Mouse (Mus musculus): ENCODE measurements at regions not wholly inside any gene's neighbourhood (a gene's known extent, or its start where the extent isn't known, plus 50 kb on each side); places are given as distances from the start of the nearest gene placed in this dataset.
"Not testable (repeated sequence)": the region's sequence is repeated elsewhere in the genome, so short reads cannot be mapped to it uniquely, and the experiment has no call there.

- no peak for DNase-seq (ENCODE audit: extremely low read depth, low read depth, low spot score)
Measured at GRCm38 (mm10) chr9:14056410-14057172, 218.3 kb upstream of the Sesn3 start.

DNA sequence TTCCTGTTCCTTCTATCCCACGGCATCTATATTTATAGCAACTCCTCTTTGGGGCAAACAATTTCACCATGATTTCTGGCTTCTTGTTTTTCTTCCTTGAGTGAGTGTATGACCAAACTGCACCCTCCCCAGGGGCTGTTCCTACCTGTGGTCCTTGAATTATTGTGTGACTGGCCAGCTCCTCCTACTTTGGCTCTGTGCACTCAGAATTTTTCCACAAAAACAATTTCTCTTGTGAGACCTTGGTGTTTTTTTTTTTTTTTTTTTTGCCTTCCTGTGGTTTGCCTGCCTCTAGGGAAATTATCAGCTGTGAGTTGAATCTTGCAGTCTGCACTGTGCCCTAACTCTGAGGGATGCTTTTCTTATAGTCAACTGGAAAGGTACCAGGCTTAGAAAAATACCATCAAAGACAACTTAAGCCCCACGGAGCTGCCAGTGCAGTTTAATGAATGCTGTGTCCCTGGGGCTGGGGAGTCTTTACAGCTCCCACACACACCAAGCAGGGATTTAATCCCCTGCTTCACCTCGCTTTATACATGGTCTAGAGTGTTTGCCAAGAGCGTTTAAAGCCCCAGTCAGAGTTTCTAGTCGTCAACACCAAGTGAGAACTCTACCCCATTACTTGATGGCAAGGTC lies 216.2 kb upstream of the Sesn3 start:
- peak; percentile 75 for DNase-seq (ENCODE audit: extremely low read depth, low read depth, low spot score)

- peak; percentile 67 for DNase-seq (ENCODE audit: extremely low read depth, low read depth, low spot score)
Measured at GRCm38 (mm10) chr9:14059228-14059779, 215.6 kb upstream of the Sesn3 start.

GRCm38 (mm10) chr9:14060257-14060656 lies 214.6 kb upstream of the Sesn3 start:
- peak; percentile 78 for DNase-seq (ENCODE audit: extremely low read depth, low read depth, low spot score)

- DNase-seq (ENCODE audit: extremely low read depth, low read depth, low spot score) = no peak
Measured at GRCm38 (mm10) chr9:14061389-14061788, 213.5 kb upstream of the Sesn3 start.

GRCm38 (mm10) chr9:14061840-14062239 lies 213.0 kb upstream of the Sesn3 start:
- peak; percentile 59 for DNase-seq (ENCODE audit: extremely low read depth, low read depth, low spot score)

DNA sequence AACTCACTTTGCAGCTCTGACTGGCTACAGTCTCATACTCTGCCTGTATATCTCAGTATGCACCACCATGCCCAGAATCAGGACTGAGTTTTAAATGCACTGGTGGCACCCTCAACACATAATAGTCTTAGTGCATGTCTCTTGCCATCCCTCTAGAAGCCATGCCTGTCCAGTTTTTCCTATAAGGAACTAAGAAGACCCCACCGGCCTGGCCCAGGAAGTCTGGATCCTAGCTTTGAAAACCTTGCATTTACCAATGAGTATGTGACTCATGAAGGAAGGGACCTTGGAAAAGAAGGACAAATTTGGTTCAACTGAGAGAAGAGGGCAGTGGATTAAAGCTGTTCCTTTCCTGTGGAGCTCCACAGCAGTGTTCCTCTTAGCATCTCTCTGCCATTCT lies 212.2 kb upstream of the Sesn3 start:
- no peak for DNase-seq (ENCODE audit: extremely low read depth, low read depth, low spot score)

- DNase-seq (ENCODE audit: extremely low read depth, low read depth, low spot score) = not testable (repeated sequence)
Measured at GRCm38 (mm10) chr9:14066741-14067140, 208.1 kb upstream of the Sesn3 start.

GRCm38 (mm10) chr9:14069076-14069475 lies 205.8 kb upstream of the Sesn3 start:
- no peak for DNase-seq (ENCODE audit: extremely low read depth, low read depth, low spot score)

DNA sequence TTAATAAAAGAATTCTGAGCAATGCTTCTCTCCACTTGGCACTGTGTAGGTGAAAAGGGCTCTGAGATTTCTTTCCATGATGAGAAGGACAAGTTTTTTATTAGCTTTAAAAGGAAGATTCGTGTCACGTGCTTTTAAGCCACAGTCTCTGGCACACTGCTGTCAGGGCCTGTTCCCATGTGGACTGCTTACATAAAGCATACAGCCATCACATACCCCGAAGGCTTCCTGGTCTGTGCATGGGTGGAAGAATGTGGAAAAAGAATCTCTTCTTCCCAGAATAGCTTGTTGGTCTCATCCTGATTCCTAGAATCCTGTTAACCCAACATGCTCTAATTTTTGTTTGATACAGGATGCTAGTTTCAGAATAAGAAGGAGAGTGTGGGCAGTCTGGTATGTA lies 205.1 kb upstream of the Sesn3 start:
- no peak for DNase-seq (ENCODE audit: extremely low read depth, low read depth, low spot score)

- no peak for DNase-seq (ENCODE audit: extremely low read depth, low read depth, low spot score)
Measured at GRCm38 (mm10) chr9:14071728-14072127, 203.1 kb upstream of the Sesn3 start.

- DNase-seq (ENCODE audit: extremely low read depth, low read depth, low spot score) = no peak
Measured at GRCm38 (mm10) chr9:14072950-14073349, 201.9 kb upstream of the Sesn3 start.

GRCm38 (mm10) chr9:14074273-14074672 lies 200.6 kb upstream of the Sesn3 start:
- DNase-seq (ENCODE audit: extremely low read depth, low read depth, low spot score) = no peak

DNA sequence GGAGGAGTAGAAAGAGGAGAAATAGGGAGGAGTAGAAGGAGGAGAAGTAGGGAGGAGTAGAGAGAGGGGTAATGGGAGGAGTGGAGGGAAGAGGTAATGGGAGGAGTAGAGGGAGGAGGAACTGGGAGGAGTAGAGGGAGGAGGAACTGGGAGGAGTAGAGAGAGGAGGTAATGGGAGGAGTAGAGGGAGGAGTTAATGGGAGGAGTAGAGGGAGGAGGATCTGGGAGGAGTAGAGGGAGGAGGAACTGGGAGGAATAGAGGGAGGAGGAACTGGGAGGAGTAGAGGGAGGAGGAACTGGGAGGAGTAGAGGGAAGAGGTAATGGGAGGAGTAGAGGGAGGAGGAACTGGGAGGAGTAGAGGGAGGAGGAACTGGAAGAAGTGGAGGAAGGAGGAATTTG lies 200.0 kb upstream of the Sesn3 start:
- DNase-seq (ENCODE audit: extremely low read depth, low read depth, low spot score) = not testable (repeated sequence)

DNA sequence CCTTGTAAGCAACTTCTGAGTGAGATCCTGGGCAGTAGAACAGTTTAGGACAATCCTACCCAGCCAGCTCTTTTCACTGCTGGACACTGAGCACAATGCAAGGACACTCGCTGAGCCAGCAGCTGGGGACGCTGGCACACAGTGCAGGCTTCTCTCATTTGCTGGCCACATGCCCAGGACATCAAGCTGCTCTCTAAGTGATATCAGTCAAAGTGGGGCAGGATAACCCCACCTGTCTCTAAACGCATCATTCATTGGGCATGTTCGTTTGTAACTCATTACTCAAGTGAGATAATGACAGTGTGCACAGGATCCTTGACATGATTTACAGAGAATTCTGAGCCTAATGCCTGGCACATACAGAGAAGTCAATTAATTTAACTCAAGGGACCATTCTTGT lies 199.4 kb upstream of the Sesn3 start:
- no peak for DNase-seq (ENCODE audit: extremely low read depth, low read depth, low spot score)

GRCm38 (mm10) chr9:14075868-14076267 lies 199.0 kb upstream of the Sesn3 start:
- DNase-seq (ENCODE audit: extremely low read depth, low read depth, low spot score) = no peak

GRCm38 (mm10) chr9:14076728-14077127 lies 198.1 kb upstream of the Sesn3 start:
- no peak for DNase-seq (ENCODE audit: extremely low read depth, low read depth, low spot score)

DNA sequence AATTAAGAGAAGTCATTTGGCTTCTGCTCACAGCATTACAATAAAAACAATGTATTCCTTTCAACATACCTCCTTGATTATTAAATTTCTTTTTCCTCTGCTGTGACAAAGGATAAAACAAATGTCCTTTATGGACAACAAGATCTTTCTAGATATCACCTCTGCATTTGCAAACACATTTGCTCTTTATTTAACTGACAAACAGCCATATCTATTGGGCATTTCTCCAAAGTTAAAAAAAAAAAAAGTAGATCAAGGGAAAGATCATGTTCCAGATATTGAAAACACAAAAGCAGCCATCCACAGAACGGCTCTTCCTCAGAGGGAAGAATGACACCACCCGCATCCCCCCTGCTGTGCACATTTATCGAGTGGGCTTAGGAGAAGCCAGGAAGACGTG lies 193.7 kb upstream of the Sesn3 start:
- DNase-seq (ENCODE audit: extremely low read depth, low read depth, low spot score) = no peak

- no peak for DNase-seq (ENCODE audit: extremely low read depth, low read depth, low spot score)
Measured at GRCm38 (mm10) chr9:14086201-14086600, 188.7 kb upstream of the Sesn3 start.

- DNase-seq (ENCODE audit: extremely low read depth, low read depth, low spot score) = no peak
Measured at GRCm38 (mm10) chr9:14086611-14087010, 188.3 kb upstream of the Sesn3 start.

GRCm38 (mm10) chr9:14087874-14088273 lies 187.0 kb upstream of the Sesn3 start:
- no peak for DNase-seq (ENCODE audit: extremely low read depth, low read depth, low spot score)

DNA sequence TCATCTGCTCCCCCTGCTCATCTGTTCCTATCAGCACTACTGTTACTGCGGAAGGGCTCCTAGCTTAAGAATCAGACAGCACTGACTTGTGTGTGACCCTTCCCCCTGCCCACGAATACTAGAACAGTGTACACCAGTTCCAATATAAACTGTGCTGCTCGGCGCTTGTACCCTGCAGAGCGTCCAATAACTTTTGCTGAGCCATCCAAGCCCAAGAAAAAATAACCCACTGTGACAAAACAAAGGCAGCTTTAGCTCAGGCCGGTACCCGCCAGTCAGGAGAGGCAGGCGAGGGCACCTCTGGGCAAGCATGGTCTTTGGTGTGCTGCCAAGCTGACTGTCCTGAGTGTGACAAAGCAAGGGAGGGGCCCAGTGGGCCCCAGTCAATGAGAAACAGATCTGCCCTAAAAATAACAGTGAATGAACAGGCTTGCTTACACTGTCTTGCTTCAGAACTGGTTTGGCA lies 185.0 kb upstream of the Sesn3 start:
- no peak for DNase-seq (ENCODE audit: extremely low read depth, low read depth, low spot score)
